Mouse (Mus musculus) spleen, postnatal 36 days (tissue): ENCODE results near the gene Ldb2.

Experiments used
- DNase-seq, 2 experiments: peaks; one replicate each; pipeline ENCODE4 v3.0.0; 2022; ENCODE audit warnings: low spot score in 2 of 2, mixed read lengths in 1 of 2

Gene Ldb2

GRCm38 (mm10) chr5:44799053-44799860 lies at the start of gene Ldb2:
Gene Ldb2 (minus strand): TSS chr5:44799680.
- DNase-seq, result no peak

GRCm38 (mm10) chr5:44831287-44831686 lies 31.8 kb upstream of the Ldb2 start:
- no peak for DNase-seq

- DNase-seq, result no peak
These were observed 16.0 kb upstream of the Ldb2 start for GRCm38 (mm10) chr5:44815506-44815905.

- no peak for DNase-seq
These were observed 6.5 kb upstream of the Ldb2 start for GRCm38 (mm10) chr5:44805960-44806359.

- DNase-seq, result no peak
These were observed 1.6 kb upstream of the Ldb2 start for GRCm38 (mm10) chr5:44801100-44801499.

GRCm38 (mm10) chr5:44799861-44800260 lies 381 bp upstream of the Ldb2 start:
- DNase-seq, result no peak

- DNase-seq, result no peak
These were observed 987 bp downstream of the Ldb2 start for GRCm38 (mm10) chr5:44798493-44798892.

- DNase-seq, result no peak
These were observed 1.4 kb downstream of the Ldb2 start for GRCm38 (mm10) chr5:44798056-44798455.

GRCm38 (mm10) chr5:44784591-44784990 lies 14.9 kb downstream of the Ldb2 start:
- DNase-seq, result no peak

- no peak for DNase-seq
These were observed 20.1 kb downstream of the Ldb2 start for GRCm38 (mm10) chr5:44779340-44779739.

- no peak for DNase-seq
These were observed 31.0 kb downstream of the Ldb2 start for GRCm38 (mm10) chr5:44768472-44768871.

- DNase-seq, result no peak
These were observed 34.6 kb downstream of the Ldb2 start for GRCm38 (mm10) chr5:44764911-44765310.

- DNase-seq, result no peak
These were observed 40.3 kb downstream of the Ldb2 start for GRCm38 (mm10) chr5:44759178-44759577.

- no peak for DNase-seq
These were observed 45.1 kb downstream of the Ldb2 start for GRCm38 (mm10) chr5:44754156-44754910.

GRCm38 (mm10) chr5:44745706-44746105 lies 53.8 kb downstream of the Ldb2 start:
- no peak for DNase-seq

- no peak for DNase-seq
These were observed 63.1 kb downstream of the Ldb2 start for GRCm38 (mm10) chr5:44736366-44736765.

GRCm38 (mm10) chr5:44734131-44734723 lies 65.3 kb downstream of the Ldb2 start:
- DNase-seq, result no peak

GRCm38 (mm10) chr5:44729646-44730310 lies 69.7 kb downstream of the Ldb2 start:
- DNase-seq, result no peak

GRCm38 (mm10) chr5:44727995-44728394 lies 71.5 kb downstream of the Ldb2 start:
- DNase-seq, result no peak

GRCm38 (mm10) chr5:44726546-44727476 lies 72.7 kb downstream of the Ldb2 start:
- DNase-seq, result no peak

GRCm38 (mm10) chr5:44725501-44725900 lies 74.0 kb downstream of the Ldb2 start:
- no peak for DNase-seq
